Mouse (Mus musculus): ENCODE data around the gene Ntrk3. TPM values are rescaled to one million over a fixed set of nuclear protein-coding genes. Genes with fewer than 3 reads are reported as not detected.

The Ntrk3 gene
- polyA plus RNA-seq, 1 experiment from 2014 or later = 3.8 TPM

DNA sequence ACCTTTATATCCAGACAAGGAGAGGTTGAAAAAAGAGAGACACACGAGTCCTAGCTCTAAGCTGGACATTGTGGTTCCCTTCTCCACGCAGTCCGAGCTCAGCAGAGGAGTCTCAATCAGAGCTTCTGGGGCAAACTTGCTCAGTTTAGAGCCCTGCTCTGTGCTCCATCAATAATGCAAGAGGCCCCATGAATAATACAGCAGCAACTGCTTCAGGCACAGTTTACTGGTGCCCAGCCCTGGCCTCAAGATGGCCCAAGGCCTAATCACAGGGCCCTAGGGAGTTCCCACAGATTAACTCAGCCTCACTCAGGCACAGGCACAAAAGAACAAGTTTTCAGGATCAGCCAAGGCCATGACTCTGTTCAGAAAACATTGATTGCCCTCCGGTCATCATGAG, 266.1 kb downstream of the Ntrk3 start:
- no peaks in the 10 kb centered on the region for H3K27me3 ChIP-seq (ENCODE audit: poor library complexity, severe bottlenecking)
- H3K4me1 ChIP-seq = no peaks in the 10 kb centered on the region
- no peak for DNase-seq (ENCODE audit: extremely low spot score, low spot score)
- H3K27ac ChIP-seq = no peak overlapping the region
- no peak overlapping the region for H3K4me3 ChIP-seq
- H3K36me3 ChIP-seq (replicated peaks) = no peaks in the 10 kb centered on the region
- H3K9me3 ChIP-seq = no peaks in the 10 kb centered on the region
- 96% methylated on average over 4 of the region's 4 CpGs for WGBS

DNA sequence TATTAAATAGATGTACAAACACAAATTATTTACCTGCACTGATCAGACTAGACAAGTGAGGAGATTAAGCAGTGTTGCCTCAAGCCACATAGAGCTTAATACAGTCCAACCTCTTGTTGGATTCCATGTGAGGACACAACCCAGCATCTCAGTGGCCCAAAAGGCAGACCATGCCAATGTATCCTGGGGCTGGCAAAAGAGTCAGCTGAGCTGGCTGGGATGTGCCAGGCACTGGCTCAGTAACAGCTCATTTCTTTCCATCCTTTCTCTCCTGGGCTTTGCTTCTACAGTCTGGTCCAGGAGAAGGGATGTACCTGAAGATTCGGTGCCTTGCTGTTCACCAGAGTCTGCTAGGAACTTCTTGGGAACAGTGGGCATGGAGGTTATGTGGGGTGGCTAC, 266.5 kb downstream of the Ntrk3 start:
- no peak for DNase-seq (ENCODE audit: extremely low spot score, low spot score)
- 94% methylated on average over 1 of the region's 1 CpGs for WGBS
- H3K4me1 ChIP-seq = no peaks in the 10 kb centered on the region

DNA sequence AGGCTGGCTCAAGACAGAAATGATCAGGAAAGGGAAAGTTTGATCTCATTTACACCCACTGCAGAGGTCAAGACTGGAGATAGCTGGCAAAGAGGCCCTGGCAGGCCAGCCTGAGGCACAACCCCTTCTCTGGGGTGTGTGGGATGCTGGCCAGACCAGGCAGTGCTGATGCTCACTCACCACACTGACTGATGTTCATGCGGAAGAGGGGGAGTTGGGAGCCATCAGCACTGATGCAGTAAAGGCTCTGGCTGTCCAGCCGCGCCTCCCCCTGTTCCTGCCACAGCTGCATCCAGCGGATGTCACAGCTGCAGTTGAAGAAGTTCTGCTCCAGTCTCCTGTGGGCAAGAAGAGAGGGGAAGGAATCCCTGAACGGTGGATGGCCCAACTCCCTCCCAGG, 275.2 kb downstream of the Ntrk3 start:
- Histone ChIP-seq H3K27me3 (ENCODE audit: poor library complexity, severe bottlenecking) (no peaks in the 10 kb centered on the region), H3K36me3 (replicated peaks) (no peaks in the 10 kb centered on the region), H3K9me3 (no peaks in the 10 kb centered on the region), H3K4me3 (no peak overlapping the region), H3K27ac (no peak overlapping the region), H3K4me1 (no peaks in the 10 kb centered on the region)
- 85% methylated on average over 5 of the region's 5 CpGs for WGBS
- DNase-seq (ENCODE audit: extremely low spot score, low spot score) = no peak

More for the DNA sequence above, 266.5 kb downstream of the Ntrk3 start:
- Histone ChIP-seq H3K36me3 (replicated peaks) (no peaks in the 10 kb centered on the region), H3K4me3 (no peak overlapping the region), H3K9me3 (no peaks in the 10 kb centered on the region), H3K27ac (no peak overlapping the region), H3K27me3 (ENCODE audit: poor library complexity, severe bottlenecking) (no peaks in the 10 kb centered on the region)

DNA sequence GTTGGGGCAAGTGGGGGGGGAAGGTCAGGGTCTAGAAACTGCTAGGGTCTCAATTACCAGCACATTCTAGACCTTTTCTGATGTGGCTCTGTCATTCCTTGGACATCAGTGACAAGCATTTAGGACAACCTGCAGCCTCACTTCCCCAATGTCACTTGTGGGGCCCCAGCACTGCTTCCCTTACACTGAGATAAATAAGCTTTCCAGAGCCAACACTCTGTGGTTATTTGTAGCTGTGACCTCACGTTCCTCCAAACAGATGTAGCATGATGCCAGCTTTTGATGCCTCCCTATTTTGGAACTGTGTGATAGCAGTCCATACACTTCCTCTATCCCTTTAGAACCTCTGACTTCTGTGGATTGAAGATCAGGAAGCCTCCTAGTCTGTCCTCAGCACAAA, 278.8 kb downstream of the Ntrk3 start:
- 80% methylated on average over 1 of the region's 1 CpGs for WGBS
- no peak overlapping the region for H3K27ac ChIP-seq
- H3K9me3 ChIP-seq = no peaks in the 10 kb centered on the region
- H3K27me3 ChIP-seq (ENCODE audit: poor library complexity, severe bottlenecking) = no peaks in the 10 kb centered on the region
- H3K4me1 ChIP-seq = no peaks in the 10 kb centered on the region
- no peak overlapping the region for H3K4me3 ChIP-seq
- no peaks in the 10 kb centered on the region for H3K36me3 ChIP-seq (replicated peaks)
- no peak for DNase-seq (ENCODE audit: extremely low spot score, low spot score)

DNA sequence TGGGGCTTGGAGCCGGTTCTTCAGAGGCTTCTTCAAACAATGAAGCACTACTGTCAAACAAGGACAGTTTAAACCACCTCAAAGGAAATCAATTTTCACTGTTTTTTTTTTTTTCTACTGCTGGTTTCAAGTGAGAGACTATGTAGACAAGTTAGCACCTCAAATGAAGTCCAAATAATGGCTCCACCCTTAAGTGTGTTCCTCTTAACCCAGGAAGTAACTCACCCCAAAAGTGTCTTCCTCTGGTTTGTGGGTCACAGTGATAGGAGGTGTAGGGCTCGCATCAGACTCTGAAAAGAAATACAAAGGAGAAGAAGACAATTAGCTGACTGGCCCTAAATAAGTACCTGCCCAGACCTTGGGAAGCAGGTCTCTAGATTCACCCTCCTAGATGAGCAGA, 286.1 kb downstream of the Ntrk3 start:
- no peaks in the 10 kb centered on the region for H3K4me1 ChIP-seq
- no peak overlapping the region for H3K27ac ChIP-seq
- no peak overlapping the region for H3K4me3 ChIP-seq
- WGBS = 73% methylated on average over 2 of the region's 2 CpGs
- no peak for DNase-seq (ENCODE audit: extremely low spot score, low spot score)
- H3K36me3 ChIP-seq (replicated peaks) = no peaks in the 10 kb centered on the region
- no peaks in the 10 kb centered on the region for H3K27me3 ChIP-seq (ENCODE audit: poor library complexity, severe bottlenecking)
- H3K9me3 ChIP-seq = no peaks in the 10 kb centered on the region

DNA sequence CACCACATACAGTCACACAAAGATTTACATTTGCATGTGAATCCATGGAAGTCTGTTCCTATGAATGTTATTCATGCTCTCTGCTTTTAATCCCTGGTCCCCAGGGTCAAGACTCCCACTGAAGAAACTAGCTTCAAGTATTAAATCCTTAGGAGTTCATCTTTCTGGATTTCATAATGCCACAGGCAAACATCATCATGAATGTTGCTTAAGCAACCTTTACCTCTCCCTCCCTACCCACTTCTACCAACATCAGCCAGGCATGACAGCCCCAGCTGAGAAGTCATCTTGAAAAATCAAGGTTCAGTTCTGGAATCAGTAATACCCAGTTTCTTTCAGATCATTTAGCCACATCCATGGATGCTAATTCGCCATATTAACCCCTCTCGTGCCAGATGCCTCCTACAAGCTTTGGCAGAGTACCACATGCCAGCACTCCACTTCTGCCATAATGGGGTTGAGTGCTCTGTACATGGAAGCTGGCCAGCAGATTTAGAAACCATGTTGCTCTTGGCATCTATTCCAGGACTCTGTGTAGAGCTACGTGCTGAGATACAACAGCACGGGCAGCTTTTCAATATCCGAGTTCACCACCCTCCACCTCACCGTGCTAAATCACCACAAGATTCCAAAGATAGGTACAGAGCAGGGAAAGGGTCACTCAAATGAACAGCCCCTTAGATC, 287.8 kb downstream of the Ntrk3 start:
- Histone ChIP-seq H3K27ac (no peak overlapping the region), H3K9me3 (no peaks in the 10 kb centered on the region), H3K4me1 (no peaks in the 10 kb centered on the region), H3K4me3 (no peak overlapping the region), H3K36me3 (replicated peaks) (no peaks in the 10 kb centered on the region), H3K27me3 (ENCODE audit: poor library complexity, severe bottlenecking) (no peaks in the 10 kb centered on the region)
- no peak for DNase-seq (ENCODE audit: extremely low spot score, low spot score)
- WGBS = 94% methylated on average over 6 of the region's 6 CpGs

DNA sequence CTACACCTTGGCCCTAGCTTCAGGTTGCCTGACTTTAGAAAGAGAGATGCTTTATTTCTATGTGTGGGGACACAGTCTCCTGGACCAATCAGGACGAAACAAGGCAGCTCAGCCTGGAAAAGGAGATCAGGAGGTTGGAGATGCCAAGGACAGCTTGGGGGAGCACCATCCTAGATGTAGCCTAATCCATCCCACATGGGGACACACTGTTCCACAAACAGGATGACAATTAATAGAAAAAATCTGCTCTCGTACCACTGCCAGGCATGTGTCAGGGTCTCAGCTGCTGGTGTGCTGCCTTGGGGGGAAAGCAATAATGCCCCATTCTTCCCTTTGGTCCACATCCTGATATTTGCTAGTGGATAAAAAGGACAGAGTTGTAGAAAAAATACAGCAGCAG, 289.0 kb downstream of the Ntrk3 start:
- WGBS = 79% methylated on average over 2 of the region's 2 CpGs
- no peaks in the 10 kb centered on the region for H3K4me1 ChIP-seq
- no peaks in the 10 kb centered on the region for H3K27me3 ChIP-seq (ENCODE audit: poor library complexity, severe bottlenecking)
- no peak overlapping the region for H3K27ac ChIP-seq
- DNase-seq (ENCODE audit: extremely low spot score, low spot score) = no peak
- no peaks in the 10 kb centered on the region for H3K36me3 ChIP-seq (replicated peaks)
- no peak overlapping the region for H3K4me3 ChIP-seq
- H3K9me3 ChIP-seq = no peaks in the 10 kb centered on the region

DNA sequence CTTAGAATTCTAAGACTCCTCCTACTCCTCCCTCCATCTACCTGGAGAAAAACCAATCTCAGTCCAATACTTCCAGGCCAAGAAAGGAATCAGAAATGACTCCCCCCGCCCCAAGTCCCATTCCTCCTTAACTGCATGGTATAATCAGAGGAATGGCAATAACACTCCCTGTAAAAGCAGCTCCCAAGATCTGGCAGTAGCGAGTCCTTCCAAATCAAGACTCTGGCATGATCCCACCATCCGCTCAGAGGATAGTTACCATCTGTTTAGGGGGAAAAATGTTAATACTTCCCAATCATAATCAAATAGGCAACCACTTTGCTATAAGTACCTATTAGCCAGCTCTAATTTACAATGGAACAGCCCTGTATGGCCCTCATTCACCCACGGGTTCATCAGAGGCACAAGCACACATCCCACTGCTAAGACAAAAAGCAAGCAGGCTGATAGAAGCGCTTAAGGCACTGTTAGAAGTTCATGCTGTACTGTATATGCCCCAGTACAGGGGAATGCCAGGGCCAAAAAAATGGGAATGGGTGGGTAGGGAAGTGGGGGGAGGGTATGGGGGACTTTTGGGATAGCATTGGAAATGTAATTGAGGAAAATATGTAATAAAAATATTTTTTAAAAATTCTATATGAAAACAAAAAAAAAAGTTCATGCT, 294.3 kb downstream of the Ntrk3 start:
- Histone ChIP-seq H3K27ac (no peak overlapping the region), H3K9me3 (no peaks in the 10 kb centered on the region), H3K36me3 (replicated peaks) (no peaks in the 10 kb centered on the region), H3K4me1 (no peaks in the 10 kb centered on the region), H3K4me3 (no peak overlapping the region), H3K27me3 (ENCODE audit: poor library complexity, severe bottlenecking) (no peaks in the 10 kb centered on the region)
- 87% methylated on average over 5 of the region's 5 CpGs for WGBS
- DNase-seq (ENCODE audit: extremely low spot score, low spot score) = no peak

DNA sequence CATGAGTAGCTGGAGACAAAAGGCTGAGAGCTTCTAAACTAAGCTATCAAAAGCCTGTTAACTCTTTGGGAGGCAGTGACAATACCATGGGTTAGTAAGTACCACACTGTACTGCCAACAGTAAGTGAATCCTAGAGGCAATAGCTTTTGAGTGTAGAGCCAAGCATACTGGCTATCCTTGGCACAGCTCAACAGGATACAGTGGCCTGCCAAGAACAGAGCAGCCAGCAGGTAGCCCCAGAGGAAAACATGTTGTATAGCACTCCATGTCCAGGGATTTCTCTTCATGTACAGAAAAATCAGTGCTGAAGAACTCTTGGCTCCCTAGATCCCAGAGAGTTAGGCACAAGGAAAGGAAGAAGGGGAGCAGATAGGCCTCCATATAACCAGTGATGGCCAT, 296.1 kb downstream of the Ntrk3 start:
- no peaks in the 10 kb centered on the region for H3K27me3 ChIP-seq (ENCODE audit: poor library complexity, severe bottlenecking)
- no peak overlapping the region for H3K4me3 ChIP-seq
- no peaks in the 10 kb centered on the region for H3K4me1 ChIP-seq
- H3K9me3 ChIP-seq = no peaks in the 10 kb centered on the region
- no peak overlapping the region for H3K27ac ChIP-seq
- DNase-seq (ENCODE audit: extremely low spot score, low spot score) = no peak
- no peaks in the 10 kb centered on the region for H3K36me3 ChIP-seq (replicated peaks)

DNA sequence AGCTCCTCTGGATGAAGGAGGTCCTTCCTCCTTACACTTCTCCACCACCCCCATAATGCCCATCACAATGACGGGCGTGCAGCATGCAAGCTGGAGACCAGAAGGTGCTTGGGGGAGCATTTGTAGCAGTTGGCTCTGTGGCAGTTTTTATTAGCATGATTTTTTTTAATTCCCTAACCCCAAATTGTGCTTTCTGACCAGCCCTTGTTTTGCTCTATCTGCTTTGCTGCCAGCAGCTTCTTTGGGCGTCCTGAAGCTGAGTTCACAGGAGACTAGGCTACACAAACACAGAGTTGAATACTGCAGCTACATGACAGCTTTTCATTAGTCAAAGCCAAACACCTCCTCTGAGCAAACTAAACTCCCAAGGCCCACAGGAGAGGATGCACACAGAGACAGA, 296.9 kb downstream of the Ntrk3 start:
- no peak overlapping the region for H3K4me3 ChIP-seq
- no peaks in the 10 kb centered on the region for H3K4me1 ChIP-seq
- no peaks in the 10 kb centered on the region for H3K9me3 ChIP-seq
- no peak for DNase-seq (ENCODE audit: extremely low spot score, low spot score)
- 84% methylated on average over 3 of the region's 3 CpGs for WGBS
- no peak overlapping the region for H3K27ac ChIP-seq
- no peaks in the 10 kb centered on the region for H3K36me3 ChIP-seq (replicated peaks)
- H3K27me3 ChIP-seq (ENCODE audit: poor library complexity, severe bottlenecking) = no peaks in the 10 kb centered on the region

DNA sequence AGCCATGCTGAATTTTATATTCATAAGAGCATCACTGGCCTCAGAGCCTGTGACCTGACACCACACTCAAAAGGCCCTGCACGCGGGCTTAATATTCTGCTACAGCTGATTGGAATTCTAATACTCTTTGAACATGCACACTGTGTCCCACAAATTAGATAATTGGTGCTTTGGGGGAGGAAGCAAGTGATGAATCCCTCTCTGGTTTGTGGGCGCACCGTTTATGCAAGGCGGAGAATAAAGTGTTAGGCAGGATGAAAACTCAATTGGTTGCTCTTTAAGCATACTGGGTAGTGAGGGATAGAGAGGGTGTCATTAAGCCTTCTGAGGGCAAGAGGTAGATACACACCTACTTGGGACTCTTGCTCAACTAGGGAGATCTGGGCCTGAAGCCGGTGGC, 297.3 kb downstream of the Ntrk3 start:
- DNase-seq (ENCODE audit: extremely low spot score, low spot score) = no peak
- WGBS = 89% methylated on average over 6 of the region's 6 CpGs
- no peak overlapping the region for H3K4me3 ChIP-seq

DNA sequence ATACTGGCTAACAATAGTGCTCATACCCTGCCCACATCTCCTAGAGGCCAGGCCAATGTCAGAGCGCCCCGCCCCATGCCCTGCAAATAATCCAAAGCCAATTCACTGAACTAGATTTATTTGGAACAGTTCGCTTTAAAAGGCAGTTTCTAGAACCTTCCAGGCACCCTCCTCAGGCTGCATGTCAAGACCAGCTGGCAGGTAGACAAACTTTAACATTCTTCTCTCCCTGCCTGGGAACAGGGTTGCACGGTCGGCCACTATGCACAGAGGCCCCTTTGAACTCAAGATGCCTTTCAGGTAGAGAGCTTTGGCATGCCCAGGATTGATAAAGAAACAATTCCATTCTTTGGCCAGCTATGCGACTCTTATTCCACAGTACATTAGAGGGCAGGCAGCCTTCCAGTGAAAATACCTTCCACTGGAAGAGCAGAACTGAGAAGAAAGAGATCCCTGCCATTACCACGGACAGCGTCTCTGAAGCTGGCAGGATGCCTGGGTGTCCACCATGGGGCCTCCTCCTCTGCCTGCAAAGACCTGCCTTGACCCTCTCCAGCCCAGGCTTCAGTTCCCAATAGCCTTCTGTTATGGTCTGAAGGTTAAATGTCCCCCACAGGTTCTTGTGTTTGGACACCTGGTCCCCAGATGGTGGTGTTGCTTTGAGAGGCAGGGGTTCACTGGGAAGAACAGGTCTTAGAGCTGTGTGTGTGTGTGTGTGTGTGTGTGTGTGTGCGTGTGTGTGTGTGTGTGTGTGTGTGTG, 298.3 kb downstream of the Ntrk3 start:
- Histone ChIP-seq H3K27me3 (ENCODE audit: poor library complexity, severe bottlenecking) (no peaks in the 10 kb centered on the region), H3K27ac (no peak overlapping the region), H3K4me1 (no peaks in the 10 kb centered on the region), H3K9me3 (no peaks in the 10 kb centered on the region), H3K36me3 (replicated peaks) (no peaks in the 10 kb centered on the region), H3K4me3 (no peak overlapping the region)
- 84% methylated on average over 9 of the region's 9 CpGs for WGBS
- no peak for DNase-seq (ENCODE audit: extremely low spot score, low spot score)

More for the DNA sequence above, 297.3 kb downstream of the Ntrk3 start:
- Histone ChIP-seq H3K4me1 (no peaks in the 10 kb centered on the region), H3K27ac (no peak overlapping the region), H3K36me3 (replicated peaks) (no peaks in the 10 kb centered on the region), H3K9me3 (no peaks in the 10 kb centered on the region), H3K27me3 (ENCODE audit: poor library complexity, severe bottlenecking) (no peaks in the 10 kb centered on the region)

DNA sequence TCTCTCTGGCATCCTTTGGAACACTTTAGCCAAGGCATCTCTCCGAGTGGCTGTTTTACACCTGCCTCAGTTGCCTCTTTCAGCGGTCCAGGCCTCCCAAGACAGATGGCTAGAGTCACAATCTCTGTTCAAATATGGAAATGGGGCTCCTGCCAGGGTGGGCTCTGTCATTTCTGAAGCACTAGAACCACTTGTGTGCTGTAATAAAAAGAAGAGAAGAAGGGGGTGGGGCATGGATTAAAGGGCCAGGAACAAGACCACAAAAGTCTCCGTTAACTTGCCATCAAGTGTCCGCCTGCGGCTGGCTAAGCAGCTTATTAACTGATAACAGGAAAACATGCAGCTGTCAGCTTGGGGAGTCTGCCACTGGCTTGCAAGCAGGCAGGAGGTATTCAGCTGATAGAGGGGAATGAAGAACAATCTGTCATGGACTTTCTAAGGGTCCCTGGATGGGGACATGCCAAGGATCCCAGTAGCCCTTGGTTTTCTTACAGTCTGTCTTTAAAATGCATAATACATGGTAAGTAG, 304.1 kb downstream of the Ntrk3 start:
- no peak overlapping the region for H3K4me3 ChIP-seq
- WGBS = 56% methylated on average over 5 of the region's 5 CpGs
- H3K36me3 ChIP-seq (replicated peaks) = no peaks in the 10 kb centered on the region
- DNase-seq (ENCODE audit: extremely low spot score, low spot score) = no peak
- no peaks in the 10 kb centered on the region for H3K9me3 ChIP-seq
- no peak overlapping the region for H3K27ac ChIP-seq
- H3K4me1 ChIP-seq = peaks cover 6% of the 10 kb centered on the region
- H3K27me3 ChIP-seq (ENCODE audit: poor library complexity, severe bottlenecking) = no peaks in the 10 kb centered on the region
